Mouse (Mus musculus) hindbrain, embryonic 16.5 days (tissue): ENCODE results near the gene Vamp8. TPM values are rescaled to one million over a fixed set of nuclear protein-coding genes. Genes with fewer than 3 reads are reported as not detected.

Experiments used
- ATAC-seq: fragments of 200-750 bp; cut with Nextera tagmentation; 2 replicates; pipeline ENCODE4 v1.8.0; 2017; ENCODE audit warnings: moderate TSS enrichment, moderate library complexity
- H3K27ac ChIP-seq: fragments of 300-500 bp; sonication (generic); 2 replicates; pipeline ENCODE4 v1.5.1; 2014; ENCODE audit warnings: low read depth, mild to moderate bottlenecking, control low read depth, low read length, moderate library complexity
- H3K27me3 ChIP-seq: fragments of 300-500 bp; sonication (generic); replicated peaks from 2 replicates; pipeline ENCODE4 v1.6.1; 2014; ENCODE audit warnings: low read length; ENCODE audit not compliant: control insufficient read depth, insufficient read depth
- H3K36me3 ChIP-seq: fragments of 300-500 bp; sonication (generic); 2 replicates; pipeline ENCODE4 v1.6.1; 2014; ENCODE audit warnings: mild to moderate bottlenecking, low read length, moderate library complexity, mixed read lengths; ENCODE audit not compliant: control insufficient read depth, insufficient read depth
- H3K4me1 ChIP-seq: fragments of 300-500 bp; sonication (generic); 2 replicates; pipeline ENCODE4 v1.6.1; 2014; ENCODE audit warnings: low read depth, low read length; ENCODE audit not compliant: control insufficient read depth, insufficient read depth
- H3K4me2 ChIP-seq: fragments of 300-500 bp; sonication (generic); 2 replicates; pipeline ENCODE4 v1.6.1; 2014; ENCODE audit warnings: mild to moderate bottlenecking, low read length, control low read depth, moderate library complexity
- H3K4me3 ChIP-seq: fragments of 300-500 bp; sonication (generic); 2 replicates; pipeline ENCODE4 v1.5.1; 2014; ENCODE audit warnings: mild to moderate bottlenecking, low read length, control low read depth, moderate library complexity
- H3K9ac ChIP-seq: fragments of 300-500 bp; sonication (generic); 2 replicates; pipeline ENCODE4 v1.6.1; 2014; ENCODE audit warnings: low read depth, mild to moderate bottlenecking, control low read depth, low read length, moderate library complexity
- H3K9me3 ChIP-seq: fragments of 300-500 bp; sonication (generic); 2 replicates; pipeline ENCODE4 v1.6.1; 2014; ENCODE audit warnings: mild to moderate bottlenecking, low read length, moderate library complexity; ENCODE audit not compliant: control insufficient read depth
- WGBS: fragments of 180-500 bp; shearing (Covaris S2); extraction: QIAGEN DNeasy Blood & Tissue Kit; methylation state at CpG from one replicate; pipeline ENCODE4 v1.1.7; 2014; 5-methylcytosine and 5-hydroxymethylcytosine counted together
- polyA plus RNA-seq: library from polyadenylated mRNA; unstranded; fragments of >200 nt; fragmentation: Nextera tagmentation; extraction: Ambion mirVana; gene quantifications from 2 replicates; pipeline ENCODE4 v1.2.1, GENCODE M21; 2015

The Vamp8 gene
- polyA plus RNA-seq, 1 experiment from 2014 or later, result 28.5 TPM

GRCm38 (mm10) chr6:72379377-72380130, 10.9 kb downstream of the Vamp8 start:
- no peaks in the 10 kb centered on the region for H3K9me3 ChIP-seq
- H3K4me3 ChIP-seq, result peak overlapping the region; percentile 44
- ATAC-seq, result no peak
- 45% methylated on average over 7 of the region's 7 CpGs for WGBS
- H3K36me3 ChIP-seq, result no peaks in the 10 kb centered on the region
- H3K4me2 ChIP-seq, result peak overlapping the region; percentile 62
- peaks cover 4% of the 10 kb centered on the region for H3K4me1 ChIP-seq
- peaks cover 10% of the 10 kb centered on the region for H3K27me3 ChIP-seq
- H3K27ac ChIP-seq, result no peak overlapping the region
- no peak overlapping the region; the same call in 1 of the 2 replicates for H3K9ac ChIP-seq

- Histone ChIP-seq H3K27ac (no peak overlapping the region), H3K27me3 (peaks cover 10% of the 10 kb centered on the region), H3K36me3 (no peaks in the 10 kb centered on the region), H3K9ac (no peak overlapping the region), H3K4me3 (no peak overlapping the region), H3K4me1 (peaks cover 4% of the 10 kb centered on the region), H3K9me3 (no peaks in the 10 kb centered on the region), H3K4me2 (no peak overlapping the region)
- ATAC-seq, result no peak
- 86% methylated on average over 8 of the region's 8 CpGs for WGBS
These were observed 11.8 kb downstream of the Vamp8 start for GRCm38 (mm10) chr6:72378510-72379234.

GRCm38 (mm10) chr6:72374820-72375563, 15.5 kb downstream of the Vamp8 start:
- Histone ChIP-seq H3K9me3 (no peaks in the 10 kb centered on the region), H3K9ac (no peak overlapping the region), H3K4me3 (no peak overlapping the region), H3K27me3 (peaks cover 8% of the 10 kb centered on the region), H3K4me2 (no peak overlapping the region), H3K36me3 (no peaks in the 10 kb centered on the region), H3K4me1 (no peaks in the 10 kb centered on the region), H3K27ac (no peak overlapping the region)
- ATAC-seq, result no peak
- WGBS, result 83% methylated on average over 15 of the region's 15 CpGs

DNA sequence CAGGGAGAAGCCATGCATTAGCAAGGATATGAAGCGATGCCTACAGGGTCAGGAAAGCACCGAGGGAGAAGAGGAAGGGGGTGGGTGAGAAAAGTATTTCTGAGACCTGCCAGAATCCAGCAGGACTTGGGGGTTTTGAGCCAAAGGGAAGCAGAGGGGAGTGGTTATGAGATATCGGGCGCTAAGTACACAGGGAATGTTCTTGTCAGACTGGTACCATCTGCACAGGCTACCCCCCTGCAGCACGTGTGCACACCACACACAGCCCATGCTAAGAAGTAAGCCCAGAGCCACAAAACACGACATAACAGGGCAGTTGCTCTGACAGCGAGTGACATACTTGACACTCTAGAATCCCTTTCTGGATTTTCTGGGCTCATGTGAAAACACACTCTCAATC, 16.3 kb downstream of the Vamp8 start:
- 68% methylated on average over 7 of the region's 7 CpGs for WGBS
- ATAC-seq, result no peak

DNA sequence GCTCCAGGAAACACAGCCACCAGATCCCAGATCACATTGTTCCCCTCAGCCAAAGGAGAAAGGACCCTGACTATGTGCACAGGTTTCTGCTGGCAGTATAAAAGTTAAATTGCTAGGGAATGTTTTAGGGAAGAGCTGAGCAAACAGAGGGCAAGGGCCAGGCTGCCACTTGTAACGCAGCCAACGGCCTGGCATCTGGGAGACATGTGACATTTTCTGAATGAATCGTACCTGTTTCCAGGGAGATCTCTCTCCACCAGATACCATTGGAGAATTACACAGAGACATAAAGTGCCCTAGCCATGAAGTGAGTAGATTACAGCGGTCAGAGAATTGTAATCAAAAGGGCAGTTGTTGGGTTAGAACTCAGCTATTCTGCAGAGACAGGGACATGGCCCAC, 17.3 kb downstream of the Vamp8 start:
- Histone ChIP-seq H3K4me1 (no peaks in the 10 kb centered on the region), H3K9me3 (no peaks in the 10 kb centered on the region), H3K36me3 (no peaks in the 10 kb centered on the region), H3K27ac (no peak overlapping the region), H3K4me3 (no peak overlapping the region), H3K4me2 (no peak overlapping the region), H3K9ac (no peak overlapping the region), H3K27me3 (no peaks in the 10 kb centered on the region)
- ATAC-seq, result no peak
- WGBS, result 77% methylated on average over 4 of the region's 4 CpGs

More for the DNA sequence above, 16.3 kb downstream of the Vamp8 start:
- Histone ChIP-seq H3K36me3 (no peaks in the 10 kb centered on the region), H3K4me3 (no peak overlapping the region), H3K27me3 (peaks cover 2% of the 10 kb centered on the region), H3K4me2 (no peak overlapping the region), H3K9me3 (no peaks in the 10 kb centered on the region), H3K27ac (no peak overlapping the region), H3K4me1 (no peaks in the 10 kb centered on the region), H3K9ac (no peak overlapping the region)

GRCm38 (mm10) chr6:72371571-72371970, 18.9 kb downstream of the Vamp8 start:
- H3K27me3 ChIP-seq, result no peaks in the 10 kb centered on the region; the same call in 1 of the 2 replicates
- no peaks in the 10 kb centered on the region for H3K4me1 ChIP-seq
- no peak overlapping the region for H3K9ac ChIP-seq
- ATAC-seq, result no peak
- no peaks in the 10 kb centered on the region for H3K9me3 ChIP-seq
- no peak overlapping the region for H3K27ac ChIP-seq
- no peaks in the 10 kb centered on the region for H3K36me3 ChIP-seq
- WGBS, result 19% methylated on average over 1 of the region's 1 CpGs
- no peak overlapping the region for H3K4me2 ChIP-seq
- no peak overlapping the region for H3K4me3 ChIP-seq

GRCm38 (mm10) chr6:72371147-72371546, 19.4 kb downstream of the Vamp8 start:
- ATAC-seq, result no peak
- Histone ChIP-seq H3K4me1 (no peaks in the 10 kb centered on the region), H3K9ac (no peak overlapping the region), H3K9me3 (no peaks in the 10 kb centered on the region), H3K36me3 (no peaks in the 10 kb centered on the region), H3K27ac (no peak overlapping the region), H3K4me2 (no peak overlapping the region), H3K27me3 (no peaks in the 10 kb centered on the region; the same call in 1 of the 2 replicates), H3K4me3 (no peak overlapping the region)
- 49% methylated on average over 5 of the region's 5 CpGs for WGBS

DNA sequence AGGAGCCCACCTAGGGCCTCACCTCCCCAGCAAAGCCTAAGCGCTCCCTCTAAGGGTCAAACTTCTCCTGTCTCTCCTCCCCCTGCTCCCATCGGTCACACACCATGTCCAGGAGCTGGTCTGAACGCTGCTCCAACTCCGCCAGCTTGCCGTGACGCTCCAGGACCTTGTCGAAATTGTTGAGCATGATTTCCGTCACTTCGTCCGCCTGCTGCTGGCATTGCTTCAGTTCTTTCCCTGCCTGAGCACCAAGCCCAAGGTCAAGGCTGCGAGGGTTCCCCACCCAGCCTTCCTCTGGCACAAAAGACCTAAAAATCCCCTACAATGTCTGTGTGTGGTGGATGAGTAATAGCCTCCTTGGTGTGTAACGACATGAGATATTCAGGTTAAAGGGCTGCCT, 20.4 kb downstream of the Vamp8 start:
- Histone ChIP-seq H3K9me3 (no peaks in the 10 kb centered on the region), H3K9ac (no peak overlapping the region), H3K4me3 (no peak overlapping the region), H3K27me3 (no peaks in the 10 kb centered on the region; the same call in 1 of the 2 replicates), H3K36me3 (no peaks in the 10 kb centered on the region), H3K27ac (no peak overlapping the region), H3K4me2 (no peak overlapping the region), H3K4me1 (no peaks in the 10 kb centered on the region)
- WGBS, result 80% methylated on average over 12 of the region's 12 CpGs
- ATAC-seq, result no peak

- no peaks in the 10 kb centered on the region for H3K4me1 ChIP-seq
These were observed 20.9 kb downstream of the Vamp8 start for GRCm38 (mm10) chr6:72369557-72369956.

More at GRCm38 (mm10) chr6:72369557-72369956, 20.9 kb downstream of the Vamp8 start:
- no peak overlapping the region for H3K27ac ChIP-seq
- no peaks in the 10 kb centered on the region; the same call in 1 of the 2 replicates for H3K27me3 ChIP-seq
- H3K4me3 ChIP-seq, result no peak overlapping the region
- 77% methylated on average over 4 of the region's 4 CpGs for WGBS
- H3K4me2 ChIP-seq, result no peak overlapping the region
- H3K36me3 ChIP-seq, result no peaks in the 10 kb centered on the region
- no peaks in the 10 kb centered on the region for H3K9me3 ChIP-seq
- no peak overlapping the region for H3K9ac ChIP-seq
- no peak for ATAC-seq
